Mouse (Mus musculus) lung, postnatal 4 days (tissue): ENCODE measurements around the gene Epsti1.

ENCODE experiments used
- DNase-seq, 2 experiments: peaks; one replicate each; pipeline ENCODE4 v3.0.0; 2021

Epsti1 gene

GRCm38 (mm10) chr14:77925414-77925813 is 21.4 kb downstream of the Epsti1 start:
- no peak for DNase-seq

- peak in 1 of 2 experiments; percentile 25 for DNase-seq
Measured at GRCm38 (mm10) chr14:77926718-77927117, 22.7 kb downstream of the Epsti1 start.

GRCm38 (mm10) chr14:77928021-77928420 is 24.0 kb downstream of the Epsti1 start:
- DNase-seq, result peak in 1 of 2 experiments; percentile 73

- DNase-seq, result no peak
Measured at GRCm38 (mm10) chr14:77928653-77929052, 24.6 kb downstream of the Epsti1 start.

- DNase-seq, result no peak
Measured at GRCm38 (mm10) chr14:77929139-77929678, 25.2 kb downstream of the Epsti1 start.

- DNase-seq, result no peak
Measured at GRCm38 (mm10) chr14:77932150-77933047, 28.4 kb downstream of the Epsti1 start.

GRCm38 (mm10) chr14:77933243-77933642 is 29.2 kb downstream of the Epsti1 start:
- peak; percentile 46 to 55 for DNase-seq

GRCm38 (mm10) chr14:77934431-77934830 is 30.4 kb downstream of the Epsti1 start:
- no peak for DNase-seq

- no peak for DNase-seq
Measured at GRCm38 (mm10) chr14:77941105-77941504, 37.1 kb downstream of the Epsti1 start.

- DNase-seq, result no peak
Measured at GRCm38 (mm10) chr14:77942235-77942634, 38.2 kb downstream of the Epsti1 start.

- DNase-seq, result no peak
Measured at GRCm38 (mm10) chr14:77942793-77943558, 38.9 kb downstream of the Epsti1 start.

GRCm38 (mm10) chr14:77961741-77962140 is 57.7 kb downstream of the Epsti1 start:
- no peak for DNase-seq

GRCm38 (mm10) chr14:77963525-77963924 is 59.5 kb downstream of the Epsti1 start:
- no peak for DNase-seq

- DNase-seq, result no peak
Measured at GRCm38 (mm10) chr14:77971355-77971754, 67.3 kb downstream of the Epsti1 start.

GRCm38 (mm10) chr14:77974221-77974620 is 70.2 kb downstream of the Epsti1 start:
- no peak for DNase-seq

GRCm38 (mm10) chr14:77975702-77976101 is 71.7 kb downstream of the Epsti1 start:
- no peak for DNase-seq

- DNase-seq, result no peak
Measured at GRCm38 (mm10) chr14:77981516-77981915, 77.5 kb downstream of the Epsti1 start.

- DNase-seq, result no peak
Measured at GRCm38 (mm10) chr14:77997731-77998130, 93.7 kb downstream of the Epsti1 start.

- no peak for DNase-seq
Measured at GRCm38 (mm10) chr14:78004486-78004885, 100.4 kb downstream of the Epsti1 start.

- DNase-seq, result no peak
Measured at GRCm38 (mm10) chr14:78008019-78008418, 104.0 kb downstream of the Epsti1 start.

GRCm38 (mm10) chr14:78011808-78012207 is 107.8 kb downstream of the Epsti1 start:
- no peak for DNase-seq

- DNase-seq, result no peak
Measured at GRCm38 (mm10) chr14:78015540-78016321, 111.7 kb downstream of the Epsti1 start.

GRCm38 (mm10) chr14:78016398-78016797 is 112.4 kb downstream of the Epsti1 start:
- DNase-seq, result no peak
